Mouse (Mus musculus): ENCODE results near the gene Ss18l1. TPM values are rescaled to one million over a fixed set of nuclear protein-coding genes. Genes with fewer than 3 reads are reported as not detected.
A peak's percentile ranks its signal among the peaks of the same experiment; 100 is the strongest.

Gene Ss18l1
- 4.2 and 4.6 TPM in 2 replicates for polyA plus RNA-seq (2014; fragmentation: Nextera tagmentation; extraction: Ambion mirVana)

DNA sequence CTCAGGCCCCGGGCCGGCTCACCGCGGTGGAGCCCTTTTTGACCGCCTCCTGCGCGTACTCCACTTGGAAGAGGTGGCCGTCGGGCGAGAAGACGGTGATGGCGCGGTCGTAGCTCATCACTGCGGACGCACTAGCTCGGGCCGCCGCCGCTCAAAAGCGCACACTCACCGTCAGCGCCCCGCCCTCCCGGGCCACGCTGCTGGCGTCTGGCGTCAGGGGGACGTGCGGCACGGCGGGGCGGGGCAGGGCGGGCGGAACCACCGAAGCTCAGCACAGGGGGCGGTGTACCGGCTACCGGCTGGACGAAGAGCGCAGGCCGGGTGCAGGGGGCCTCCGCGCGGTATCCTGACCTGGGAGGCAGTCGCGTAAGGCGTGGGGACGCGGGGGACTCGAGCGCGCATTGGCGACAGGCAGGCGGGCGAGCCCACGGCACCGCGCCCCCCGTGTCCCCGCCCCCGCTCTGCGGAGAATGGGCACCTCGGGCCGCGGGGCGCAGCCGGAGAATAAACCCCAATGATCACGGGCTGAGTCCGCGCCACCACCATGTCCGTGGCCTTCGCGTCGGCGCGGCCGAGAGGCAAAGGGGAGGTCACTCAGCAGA lies at the start of gene Ss18l1, which contains the start of gene Psma7:
Gene Ss18l1 (plus strand): TSS at position 254 of the 602 bp plus-strand sequence.
Gene Psma7 (minus strand): TSS at position 178 of the 602 bp plus-strand sequence.
- peaks cover 20% of the 10 kb centered on the region for H3K4me1 ChIP-seq (ENCODE audit: control insufficient read depth, insufficient read depth, low read length)

DNA sequence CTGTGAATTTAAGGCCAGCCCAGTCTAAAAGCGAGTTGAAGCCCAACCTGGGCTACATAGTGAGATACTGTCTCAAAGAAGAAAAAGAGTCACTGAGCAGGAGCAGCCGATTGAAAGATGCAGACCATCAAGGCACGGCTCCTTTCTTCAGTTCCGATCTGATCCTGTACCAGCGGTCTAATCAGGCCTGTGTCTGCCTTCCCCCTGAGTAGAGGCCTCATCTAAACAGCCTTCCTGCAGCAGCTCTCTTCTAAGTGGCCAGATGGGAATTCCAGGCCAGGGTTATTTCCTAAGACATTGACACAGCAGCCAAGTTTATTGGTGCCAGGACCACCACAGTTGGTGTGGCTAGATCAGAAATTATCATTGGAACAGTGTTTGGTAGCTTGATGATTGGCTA lies 49.2 kb upstream of the Ss18l1 start:
- ATAC-seq (ENCODE audit: low read depth) (no peak), DNase-seq (ENCODE audit: low spot score) (no peak)
- Histone ChIP-seq H3K27me3 (replicated peaks; ENCODE audit: control insufficient read depth, insufficient read depth, low read length) (no peaks in the 10 kb centered on the region), H3K4me3 (ENCODE audit: low read depth, low read length) (no peak overlapping the region), H3K9me3 (ENCODE audit: control insufficient read depth, low read length) (no peaks in the 10 kb centered on the region), H3K27ac (replicated peaks; ENCODE audit: low read depth, low read length) (no peak overlapping the region), H3K4me2 (ENCODE audit: low read depth, low read length) (no peak overlapping the region), H3K36me3 (ENCODE audit: control insufficient read depth, insufficient read depth, low read length) (no peaks in the 10 kb centered on the region), H3K4me1 (ENCODE audit: control insufficient read depth, insufficient read depth, low read length) (no peaks in the 10 kb centered on the region), H3K9ac (ENCODE audit: low read depth, low read length) (no peak overlapping the region)
- 90% methylated on average over 4 of the region's 5 CpGs for WGBS

More for the DNA sequence above, at the start of gene Ss18l1, which contains the start of gene Psma7:
- peak; percentile 96 for ATAC-seq (ENCODE audit: low read depth)
- 1% methylated on average over 32 of the region's 78 CpGs for WGBS
- peak within 1 kb of the TSS; percentile 93 for H3K9ac ChIP-seq (ENCODE audit: low read depth, low read length)
- H3K27me3 ChIP-seq (replicated peaks; ENCODE audit: control insufficient read depth, insufficient read depth, low read length) = no peaks in the 10 kb centered on the region
- peak; percentile 95 for DNase-seq (ENCODE audit: low spot score)
- H3K36me3 ChIP-seq (ENCODE audit: control insufficient read depth, insufficient read depth, low read length) = peaks cover 19% of the 10 kb centered on the region
- H3K9me3 ChIP-seq (ENCODE audit: control insufficient read depth, low read length) = no peaks in the 10 kb centered on the region
- peak within 1 kb of the TSS; percentile 93 for H3K27ac ChIP-seq (replicated peaks; ENCODE audit: low read depth, low read length)
- H3K4me2 ChIP-seq (ENCODE audit: low read depth, low read length) = peak within 1 kb of the TSS; percentile 84
- peak within 1 kb of the TSS; percentile 98 for H3K4me3 ChIP-seq (ENCODE audit: low read depth, low read length)

DNA sequence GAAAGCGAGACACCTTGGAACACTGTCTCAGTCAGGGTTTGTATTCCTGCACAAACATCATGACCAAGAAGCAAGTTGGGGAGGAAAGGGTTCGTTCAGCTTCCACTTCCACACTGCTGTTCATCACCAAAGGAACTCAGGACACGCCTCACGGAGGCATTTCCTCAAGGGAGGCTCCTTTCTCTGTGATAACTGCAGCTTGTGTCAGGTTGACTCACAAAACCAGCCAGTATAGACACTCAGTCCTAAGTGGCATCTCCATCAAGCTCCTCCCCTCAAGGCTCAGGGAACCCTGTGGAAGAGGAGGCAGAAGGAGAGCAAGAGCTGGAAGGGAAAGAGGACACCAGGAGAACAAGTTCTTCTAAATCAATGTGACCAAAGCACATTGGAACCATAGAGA lies 43.9 kb upstream of the Ss18l1 start:
- H3K36me3 ChIP-seq (ENCODE audit: control insufficient read depth, insufficient read depth, low read length) = no peaks in the 10 kb centered on the region
- no peaks in the 10 kb centered on the region for H3K27me3 ChIP-seq (replicated peaks; ENCODE audit: control insufficient read depth, insufficient read depth, low read length)
- no peak overlapping the region for H3K27ac ChIP-seq (replicated peaks; ENCODE audit: low read depth, low read length)
- no peaks in the 10 kb centered on the region for H3K4me1 ChIP-seq (ENCODE audit: control insufficient read depth, insufficient read depth, low read length)
- no peak overlapping the region for H3K9ac ChIP-seq (ENCODE audit: low read depth, low read length)
- H3K4me2 ChIP-seq (ENCODE audit: low read depth, low read length) = no peak overlapping the region
- H3K4me3 ChIP-seq (ENCODE audit: low read depth, low read length) = no peak overlapping the region
- no peak for ATAC-seq (ENCODE audit: low read depth)
- H3K9me3 ChIP-seq (ENCODE audit: control insufficient read depth, low read length) = no peaks in the 10 kb centered on the region
- no peak for DNase-seq (ENCODE audit: low spot score)
- WGBS = 66% methylated on average over 4 of the region's 4 CpGs

DNA sequence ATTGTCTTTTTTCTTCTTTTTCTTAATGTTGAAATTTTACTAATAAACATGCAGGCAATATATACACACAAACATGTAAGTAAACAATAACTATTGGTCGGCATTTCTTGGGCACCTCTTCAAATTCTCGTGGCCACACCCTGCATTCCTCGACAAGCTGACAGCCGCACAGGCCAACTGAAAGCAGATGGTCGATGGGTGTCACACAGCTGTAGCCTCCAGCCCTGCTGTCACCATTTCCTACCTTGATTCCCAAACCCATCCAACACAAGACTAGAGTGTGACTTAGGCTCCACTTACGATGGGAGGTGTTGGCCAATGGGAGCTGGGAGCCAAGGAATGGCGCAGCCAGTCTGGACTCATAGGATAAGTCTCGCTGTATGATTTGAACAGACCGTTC lies 40.7 kb upstream of the Ss18l1 start:
- H3K4me2 ChIP-seq (ENCODE audit: low read depth, low read length) = no peak overlapping the region
- H3K27ac ChIP-seq (replicated peaks; ENCODE audit: low read depth, low read length) = no peak overlapping the region
- DNase-seq (ENCODE audit: low spot score) (no peak), ATAC-seq (ENCODE audit: low read depth) (no peak)
- H3K9me3 ChIP-seq (ENCODE audit: control insufficient read depth, low read length) = no peaks in the 10 kb centered on the region
- H3K27me3 ChIP-seq (replicated peaks; ENCODE audit: control insufficient read depth, insufficient read depth, low read length) = no peaks in the 10 kb centered on the region
- WGBS = 81% methylated on average over 9 of the region's 9 CpGs
- no peak overlapping the region for H3K9ac ChIP-seq (ENCODE audit: low read depth, low read length)
- no peak overlapping the region for H3K4me3 ChIP-seq (ENCODE audit: low read depth, low read length)
- no peaks in the 10 kb centered on the region for H3K4me1 ChIP-seq (ENCODE audit: control insufficient read depth, insufficient read depth, low read length)
- H3K36me3 ChIP-seq (ENCODE audit: control insufficient read depth, insufficient read depth, low read length) = no peaks in the 10 kb centered on the region

DNA sequence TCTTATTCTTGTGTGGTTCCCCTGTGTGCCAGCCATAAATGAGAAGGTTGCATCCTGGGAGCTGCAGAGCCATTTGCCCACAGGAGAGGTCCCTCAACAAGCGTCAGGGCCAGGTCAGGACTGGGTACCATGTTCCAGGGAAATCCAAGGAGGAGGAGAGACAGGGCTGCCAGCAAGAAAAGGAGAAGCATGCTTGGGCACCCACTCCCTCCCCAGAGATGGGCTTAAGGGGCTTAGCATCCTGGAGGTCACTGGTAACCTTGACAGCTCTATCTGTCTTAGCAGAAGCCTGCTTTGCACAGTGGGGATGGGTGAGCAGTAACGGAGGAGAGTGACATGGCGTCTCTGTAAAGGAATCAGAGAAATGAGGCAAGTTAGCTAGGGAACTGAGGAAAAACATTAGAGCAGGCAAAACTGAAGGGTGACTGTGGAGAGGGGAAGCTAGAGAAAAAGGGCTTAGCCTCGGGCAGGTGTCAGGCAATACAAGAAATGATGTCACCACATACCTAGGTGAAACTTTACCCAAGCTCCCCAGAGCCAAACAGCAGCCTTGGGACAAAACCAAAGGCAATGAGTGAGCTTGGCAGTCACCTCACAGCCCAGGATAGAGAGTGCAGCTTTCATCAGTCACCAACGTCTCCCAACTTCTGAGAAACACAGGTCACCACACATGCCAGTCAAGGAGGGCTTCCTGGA lies 36.5 kb upstream of the Ss18l1 start:
- Histone ChIP-seq H3K36me3 (ENCODE audit: control insufficient read depth, insufficient read depth, low read length) (no peaks in the 10 kb centered on the region), H3K4me2 (ENCODE audit: low read depth, low read length) (no peak overlapping the region), H3K4me3 (ENCODE audit: low read depth, low read length) (no peak overlapping the region), H3K9me3 (ENCODE audit: control insufficient read depth, low read length) (no peaks in the 10 kb centered on the region), H3K27me3 (replicated peaks; ENCODE audit: control insufficient read depth, insufficient read depth, low read length) (no peaks in the 10 kb centered on the region), H3K4me1 (ENCODE audit: control insufficient read depth, insufficient read depth, low read length) (no peaks in the 10 kb centered on the region), H3K9ac (ENCODE audit: low read depth, low read length) (no peak overlapping the region), H3K27ac (replicated peaks; ENCODE audit: low read depth, low read length) (no peak overlapping the region)
- DNase-seq (ENCODE audit: low spot score) = no peak
- ATAC-seq (ENCODE audit: low read depth) = 0 out of 2 replicates have a peak, but pooled peaks have one; percentile 6
- 45% methylated on average over 5 of the region's 5 CpGs for WGBS

DNA sequence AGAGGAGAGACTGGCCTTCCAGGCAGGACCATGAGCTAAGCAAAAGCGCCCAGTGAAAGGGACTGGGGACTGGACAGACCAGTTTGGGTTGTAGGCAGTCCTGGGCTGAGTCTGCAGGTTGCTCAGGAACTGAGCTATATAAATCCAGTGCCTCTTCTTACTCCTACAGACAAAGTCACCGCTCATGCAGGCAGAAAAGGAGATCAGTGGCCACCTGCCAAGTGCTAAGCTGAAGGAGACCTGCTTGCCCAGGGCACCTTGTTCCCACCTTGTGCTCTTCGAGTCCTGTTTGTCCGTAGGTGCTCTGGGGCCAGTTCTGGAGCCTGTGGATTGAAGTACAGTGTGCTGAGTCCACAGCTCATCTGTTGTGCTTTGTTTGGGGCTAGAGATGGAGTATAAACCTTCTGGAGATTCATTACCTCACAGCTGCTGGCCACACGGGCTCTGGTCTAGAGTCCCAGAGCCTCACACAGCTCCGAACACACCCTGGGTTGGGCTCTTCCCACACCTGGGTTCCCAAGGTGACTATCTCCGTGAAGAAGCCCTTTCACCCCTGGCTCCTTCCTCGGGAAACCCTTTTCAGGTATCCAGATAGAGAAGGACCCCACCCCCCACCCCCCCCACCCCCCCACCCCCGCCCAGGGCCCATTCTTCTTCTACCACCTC lies 35.8 kb upstream of the Ss18l1 start:
- H3K9me3 ChIP-seq (ENCODE audit: control insufficient read depth, low read length) = no peaks in the 10 kb centered on the region
- no peaks in the 10 kb centered on the region for H3K36me3 ChIP-seq (ENCODE audit: control insufficient read depth, insufficient read depth, low read length)
- 45% methylated on average over 8 of the region's 9 CpGs for WGBS
- no peaks in the 10 kb centered on the region for H3K27me3 ChIP-seq (replicated peaks; ENCODE audit: control insufficient read depth, insufficient read depth, low read length)
- H3K27ac ChIP-seq (replicated peaks; ENCODE audit: low read depth, low read length) = no peak overlapping the region
- no peaks in the 10 kb centered on the region for H3K4me1 ChIP-seq (ENCODE audit: control insufficient read depth, insufficient read depth, low read length)
- no peak overlapping the region for H3K4me3 ChIP-seq (ENCODE audit: low read depth, low read length)
- no peak overlapping the region for H3K4me2 ChIP-seq (ENCODE audit: low read depth, low read length)
- ATAC-seq (ENCODE audit: low read depth) (peak; percentile 72; the same call in 1 of the 2 replicates), DNase-seq (ENCODE audit: low spot score) (peak; percentile 22)
- H3K9ac ChIP-seq (ENCODE audit: low read depth, low read length) = no peak overlapping the region

DNA sequence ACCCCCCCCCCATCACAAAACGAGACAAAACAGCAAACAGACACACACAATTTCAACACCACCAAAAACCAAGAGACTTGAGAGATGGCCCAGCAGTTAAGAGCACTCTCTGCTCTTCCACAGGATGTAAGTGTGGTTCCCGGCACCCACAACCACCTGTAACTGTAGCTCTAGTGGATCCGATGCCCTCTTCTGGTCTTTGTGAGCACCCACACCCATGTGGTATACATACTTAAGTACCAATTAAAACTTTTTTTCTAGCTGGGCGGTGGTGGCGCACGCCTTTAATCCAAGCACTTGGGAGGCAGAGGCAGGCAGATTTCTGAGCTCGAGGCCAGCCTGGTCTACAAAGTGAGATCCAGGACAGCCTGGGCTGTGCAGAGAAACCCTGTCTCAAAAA lies 31.6 kb upstream of the Ss18l1 start:
- DNase-seq (ENCODE audit: low spot score) = no peak
- no peak for ATAC-seq (ENCODE audit: low read depth)
- WGBS = 96% methylated on average over 7 of the region's 7 CpGs
- H3K9ac ChIP-seq (ENCODE audit: low read depth, low read length) = no peak overlapping the region
- no peak overlapping the region for H3K27ac ChIP-seq (replicated peaks; ENCODE audit: low read depth, low read length)
- H3K4me3 ChIP-seq (ENCODE audit: low read depth, low read length) = no peak overlapping the region
- no peaks in the 10 kb centered on the region for H3K36me3 ChIP-seq (ENCODE audit: control insufficient read depth, insufficient read depth, low read length)
- no peaks in the 10 kb centered on the region for H3K27me3 ChIP-seq (replicated peaks; ENCODE audit: control insufficient read depth, insufficient read depth, low read length)
- H3K4me1 ChIP-seq (ENCODE audit: control insufficient read depth, insufficient read depth, low read length) = no peaks in the 10 kb centered on the region
- H3K9me3 ChIP-seq (ENCODE audit: control insufficient read depth, low read length) = no peaks in the 10 kb centered on the region
- no peak overlapping the region for H3K4me2 ChIP-seq (ENCODE audit: low read depth, low read length)

DNA sequence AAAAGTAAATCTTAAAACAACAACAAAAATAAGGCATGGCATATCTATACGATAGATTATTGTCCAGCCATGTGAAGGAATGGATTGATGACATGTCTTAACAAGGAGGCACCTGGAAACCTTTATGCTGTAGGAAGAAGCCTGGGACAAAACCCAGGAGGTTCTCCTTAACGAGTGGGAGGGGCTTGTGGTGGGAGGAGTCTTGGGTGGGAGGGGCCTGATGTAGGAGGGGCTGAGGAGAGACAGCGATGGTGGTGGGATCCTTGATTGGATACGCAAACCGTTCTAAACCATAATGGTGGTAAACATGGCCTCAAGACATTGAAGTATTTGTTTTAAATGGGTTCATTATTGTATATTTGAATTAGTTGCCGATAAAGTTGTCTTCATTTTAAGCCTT lies 30.9 kb upstream of the Ss18l1 start:
- H3K4me3 ChIP-seq (ENCODE audit: low read depth, low read length) = no peak overlapping the region
- H3K9me3 ChIP-seq (ENCODE audit: control insufficient read depth, low read length) = no peaks in the 10 kb centered on the region
- no peak overlapping the region for H3K9ac ChIP-seq (ENCODE audit: low read depth, low read length)
- DNase-seq (ENCODE audit: low spot score) (no peak), ATAC-seq (ENCODE audit: low read depth) (no peak)
- H3K4me2 ChIP-seq (ENCODE audit: low read depth, low read length) = no peak overlapping the region
- H3K27ac ChIP-seq (replicated peaks; ENCODE audit: low read depth, low read length) = no peak overlapping the region
- no peaks in the 10 kb centered on the region for H3K4me1 ChIP-seq (ENCODE audit: control insufficient read depth, insufficient read depth, low read length)
- no peaks in the 10 kb centered on the region for H3K36me3 ChIP-seq (ENCODE audit: control insufficient read depth, insufficient read depth, low read length)
- no peaks in the 10 kb centered on the region for H3K27me3 ChIP-seq (replicated peaks; ENCODE audit: control insufficient read depth, insufficient read depth, low read length)
- 84% methylated on average over 6 of the region's 6 CpGs for WGBS

Measured in embryonic facial prominence, embryonic 14.5 days (tissue).